Mouse (Mus musculus) spleen, postnatal 0 days (tissue): ENCODE measurements around the gene Idh3a. TPM values are rescaled to one million over a fixed set of nuclear protein-coding genes. Genes with fewer than 3 reads are reported as not detected.

Source experiments
- polyA plus RNA-seq: library from polyadenylated mRNA; unstranded; fragments of >200 nt; fragmentation: Nextera tagmentation; extraction: Ambion mirVana; gene quantifications from 2 replicates; pipeline ENCODE4 v1.2.1, GENCODE M21; 2015

Gene Idh3a
- polyA plus RNA-seq = 98.7 and 98.9 TPM in 2 replicates

DNA sequence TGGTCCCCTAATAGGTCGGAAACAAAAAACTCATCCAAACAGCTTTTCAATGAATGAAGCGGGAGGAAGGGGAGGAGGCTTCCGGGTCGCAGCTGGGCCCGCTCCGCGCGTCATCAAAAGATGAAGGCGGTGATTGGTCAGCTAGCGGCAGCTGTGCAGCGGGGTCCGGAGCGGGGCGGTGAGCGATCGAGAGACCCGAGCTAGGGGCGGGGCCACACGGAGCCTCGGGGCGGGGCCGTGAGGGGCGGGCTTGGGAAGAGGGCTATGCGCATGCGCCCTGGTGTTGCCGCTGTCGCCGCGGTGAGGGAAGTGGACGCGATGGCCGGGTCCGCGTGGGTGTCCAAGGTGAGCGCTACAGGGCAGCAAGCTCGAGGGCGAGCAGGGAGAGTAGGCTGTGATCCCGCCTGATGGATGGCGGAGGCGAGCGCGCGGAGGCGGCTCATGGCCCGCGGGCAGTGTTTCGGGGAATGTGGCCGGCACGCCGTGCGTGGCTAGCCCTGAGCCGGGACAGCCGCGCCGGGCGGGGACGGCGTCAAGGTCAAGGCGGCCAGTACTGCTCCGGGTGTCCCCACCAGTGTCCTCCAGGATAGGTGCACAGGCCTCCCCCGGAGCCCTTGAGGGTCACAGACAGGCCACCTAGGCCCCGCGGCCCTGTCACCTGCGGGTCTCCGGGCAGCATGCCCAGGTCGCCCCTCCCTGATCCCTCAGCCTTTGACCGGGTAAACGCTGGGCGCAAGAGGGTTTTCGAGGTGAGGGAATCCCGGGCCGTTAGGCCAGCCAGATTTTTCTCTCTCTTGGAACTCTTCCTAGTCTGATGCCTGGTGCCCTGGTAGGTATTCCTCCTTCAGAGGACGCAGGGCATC, at the start of gene Idh3a:
Gene Idh3a, plus strand, starts transcription at position 136 of the 863 bp plus-strand sequence.

DNA sequence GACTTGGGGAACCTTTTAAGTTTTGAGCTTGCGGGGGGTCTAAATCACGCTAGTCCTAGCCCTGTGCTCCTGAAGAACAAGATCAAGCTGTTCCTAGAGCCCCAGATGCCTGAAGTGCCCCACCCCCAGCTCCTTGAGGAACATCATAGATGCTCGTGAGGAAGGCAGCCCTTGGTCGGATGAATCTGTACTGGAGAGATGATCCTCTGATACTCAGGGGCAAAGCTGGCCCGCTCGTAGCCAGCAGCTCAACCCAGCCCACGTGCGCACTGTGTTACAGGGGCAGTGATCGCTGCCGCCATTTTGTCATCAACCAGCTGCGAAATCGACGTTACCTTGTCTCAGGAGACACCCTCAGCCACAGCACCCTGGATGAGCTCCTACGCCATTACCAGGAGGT, 47.5 kb upstream of the Idh3a start, which contains the start of gene Sh2d7:
Gene Sh2d7, plus strand, starts transcription at position 301 of the 400 bp plus-strand sequence.

DNA sequence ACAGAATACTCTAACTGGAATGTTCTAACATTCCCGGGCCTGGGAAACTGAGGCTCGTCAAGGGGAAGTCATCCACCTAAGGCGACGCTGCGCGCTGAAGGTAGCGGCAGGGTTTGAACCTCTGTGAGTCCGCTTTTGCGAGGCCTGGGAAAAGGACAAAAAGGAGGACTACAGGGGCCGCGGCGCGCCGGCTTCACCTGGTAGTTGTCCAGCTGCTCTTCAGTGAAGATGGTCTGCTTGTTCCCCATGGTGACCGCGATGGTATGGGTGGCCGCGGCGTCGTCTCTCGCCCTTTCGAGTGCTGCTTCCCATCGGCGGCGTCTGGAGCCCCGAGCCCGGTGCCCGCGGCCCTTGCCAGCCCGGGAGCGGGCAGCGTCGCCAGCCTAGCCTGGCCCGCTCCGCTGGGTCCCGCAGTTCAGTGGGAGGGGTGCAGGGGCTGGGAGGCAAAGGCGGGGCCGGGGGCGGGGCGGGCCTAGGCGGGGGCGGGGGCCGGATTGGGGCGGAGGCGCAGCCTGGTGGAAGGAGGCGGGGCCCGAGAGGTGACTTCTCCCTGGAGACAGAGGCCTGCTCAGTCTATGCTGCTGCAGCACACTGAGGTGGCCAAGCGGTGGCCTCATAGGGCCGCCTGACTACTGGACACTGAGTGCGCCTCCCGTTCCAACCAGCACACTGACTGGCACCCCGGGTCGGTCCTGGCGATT, 26.2 kb upstream of the Idh3a start, which contains the start of gene Cib2:
Gene Cib2, minus strand, starts transcription at position 448 of the 701 bp plus-strand sequence.

Other genes starting within 250 kb of the Idh3a start
- 4.1 and 5.8 TPM in 2 replicates for gene Dmxl2, start 84.7 kb upstream of the Idh3a start, polyA plus RNA-seq
- not detected in 2 replicates for gene Sh2d7, start 47.4 kb upstream of the Idh3a start, polyA plus RNA-seq
- gene Cib2, start 26.1 kb upstream of the Idh3a start, polyA plus RNA-seq = 2.3 and 4.2 TPM in 2 replicates
- gene Acsbg1, start 75.5 kb downstream of the Idh3a start, polyA plus RNA-seq = 0.47 and 0.53 TPM in 2 replicates
- gene Dnaja4, start 112.5 kb downstream of the Idh3a start, polyA plus RNA-seq = 8.8 and 11.2 TPM in 2 replicates
- gene Wdr61, start 148.2 kb downstream of the Idh3a start, polyA plus RNA-seq = 107 and 111 TPM in 2 replicates
- 25.7 and 47.7 TPM in 2 replicates for gene Crabp1, start 178.4 kb downstream of the Idh3a start, polyA plus RNA-seq